Mouse (Mus musculus): ENCODE measurements at regions not wholly inside any gene's neighbourhood (a gene's known extent, or its start where the extent isn't known, plus 50 kb on each side); places are given as distances from the start of the nearest gene placed in this dataset.

DNA sequence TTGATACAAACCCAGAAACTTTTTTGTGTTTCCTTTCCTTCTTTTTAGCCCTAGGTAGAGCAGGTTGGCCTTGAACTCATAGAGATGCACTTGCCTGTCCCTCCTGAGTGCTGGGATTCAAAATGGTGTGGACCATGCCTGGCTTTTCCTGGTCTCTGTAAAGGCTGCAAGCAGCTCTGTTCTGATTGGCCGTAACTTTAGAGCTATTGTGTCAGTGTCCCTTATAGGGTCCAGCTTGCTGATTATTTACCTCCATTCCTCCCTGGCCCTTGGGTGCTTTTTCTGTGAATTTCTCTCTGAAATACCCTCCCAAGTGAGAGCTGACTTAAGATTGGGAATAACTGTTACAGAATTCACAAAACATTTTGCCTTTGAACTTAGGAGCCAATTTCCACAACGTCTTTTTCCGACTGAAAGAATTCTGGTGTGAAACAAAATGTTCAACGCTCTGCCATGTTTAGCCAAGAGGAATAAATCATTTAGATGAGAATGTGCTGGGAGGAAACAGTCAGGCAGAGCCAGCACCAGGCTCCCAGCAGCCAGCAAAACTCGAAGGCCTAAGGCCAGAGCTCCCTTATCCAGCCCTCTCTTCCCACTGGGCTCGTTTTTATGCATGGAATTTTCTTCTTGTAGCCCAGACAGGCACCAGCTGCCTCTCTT is 180.0 kb upstream of the Pkdcc start:
- H3K27me3 ChIP-seq (ENCODE audit: insufficient read depth, low read length) = no peaks in the 10 kb centered on the region
- no peak overlapping the region for H3K4me2 ChIP-seq (ENCODE audit: low read depth)
- H3K36me3 ChIP-seq (ENCODE audit: insufficient read depth) = no peaks in the 10 kb centered on the region
- no peaks in the 10 kb centered on the region for H3K4me1 ChIP-seq (ENCODE audit: insufficient read depth)
- H3K27ac ChIP-seq (ENCODE audit: low read depth, low read length) = 0 out of 2 replicates have a peak overlapping the region, but pooled peaks have one; percentile 23
- ATAC-seq (peak; percentile 75), DNase-seq (peak; percentile 46)
- WGBS = 42% methylated on average over 6 of the region's 6 CpGs
- TF ChIP-seq CTCF (IDR thresholded peaks at IDR 0.05; ENCODE audit: low read depth) = no peak
- no peak overlapping the region for H3K4me3 ChIP-seq (ENCODE audit: low read depth, low read length)
- no peak overlapping the region for H3K9ac ChIP-seq
- H3K9me3 ChIP-seq (ENCODE audit: low read length) = no peaks in the 10 kb centered on the region

DNA sequence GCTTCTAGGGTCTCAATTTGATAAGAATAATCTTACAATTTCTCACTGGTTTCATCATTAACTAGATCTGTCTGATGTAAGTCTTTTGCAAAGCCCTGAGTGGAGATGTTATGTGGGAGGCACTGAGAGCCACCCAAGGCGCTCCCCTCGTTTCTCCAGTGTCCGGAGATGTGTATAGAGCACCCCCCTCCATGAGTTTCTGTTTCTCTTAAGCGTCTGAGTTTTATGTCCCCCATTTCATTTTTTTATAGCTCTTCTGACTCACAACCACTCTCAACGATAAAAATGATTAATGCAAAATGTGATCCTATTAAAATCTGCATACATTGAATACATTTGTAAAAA is 179.5 kb upstream of the Pkdcc start:
- H3K4me1 ChIP-seq (ENCODE audit: insufficient read depth) = no peaks in the 10 kb centered on the region
- no peaks in the 10 kb centered on the region for H3K9me3 ChIP-seq (ENCODE audit: low read length)
- H3K36me3 ChIP-seq (ENCODE audit: insufficient read depth) = no peaks in the 10 kb centered on the region
- H3K4me2 ChIP-seq (ENCODE audit: low read depth) = no peak overlapping the region
- no peaks in the 10 kb centered on the region for H3K27me3 ChIP-seq (ENCODE audit: insufficient read depth, low read length)
- H3K4me3 ChIP-seq (ENCODE audit: low read depth, low read length) = no peak overlapping the region
- WGBS = 68% methylated on average over 5 of the region's 5 CpGs
- no peak overlapping the region for H3K9ac ChIP-seq
- 0 out of 2 replicates have a peak overlapping the region, but pooled peaks have one; percentile 23 for H3K27ac ChIP-seq (ENCODE audit: low read depth, low read length)
- no peak for ATAC-seq
- TF ChIP-seq CTCF (IDR thresholded peaks at IDR 0.05; ENCODE audit: low read depth) = no peak
- no peak for DNase-seq

- 98% methylated on average over 3 of the region's 3 CpGs for WGBS
- no peak overlapping the region for H3K4me3 ChIP-seq (ENCODE audit: low read depth, low read length)
- H3K27ac ChIP-seq (ENCODE audit: low read depth, low read length) = no peak overlapping the region
- DNase-seq = no peak
- no peaks in the 10 kb centered on the region for H3K4me1 ChIP-seq (ENCODE audit: insufficient read depth)
- no peaks in the 10 kb centered on the region for H3K9me3 ChIP-seq (ENCODE audit: low read length)
- TF ChIP-seq CTCF (IDR thresholded peaks at IDR 0.05; ENCODE audit: low read depth) = no peak
- H3K4me2 ChIP-seq (ENCODE audit: low read depth) = no peak overlapping the region
- no peak overlapping the region for H3K9ac ChIP-seq
- no peak for ATAC-seq
- no peaks in the 10 kb centered on the region for H3K36me3 ChIP-seq (ENCODE audit: insufficient read depth)
- no peaks in the 10 kb centered on the region for H3K27me3 ChIP-seq (ENCODE audit: insufficient read depth, low read length)
These were observed 175.5 kb upstream of the Pkdcc start for GRCm38 (mm10) chr17:83039563-83039962.

DNA sequence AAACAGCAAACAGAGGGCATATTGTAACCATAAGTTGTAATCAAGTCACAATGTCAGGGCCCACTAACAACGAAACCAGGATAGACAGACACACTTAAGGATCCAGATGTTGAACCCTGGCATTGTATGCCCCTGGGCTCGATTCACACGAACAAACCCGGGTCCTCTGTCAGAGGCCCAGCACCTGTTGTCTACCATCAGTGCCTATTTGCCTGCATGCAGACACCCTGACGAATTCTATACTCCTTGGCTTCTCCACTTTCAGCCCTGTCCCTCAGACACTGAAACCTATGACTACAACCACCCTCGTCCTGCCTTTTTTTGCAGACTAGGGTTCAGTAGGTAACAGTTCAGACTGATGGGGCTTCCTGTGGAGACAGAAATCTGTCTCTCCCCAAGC is 170.6 kb upstream of the Pkdcc start:
- DNase-seq = no peak
- H3K9me3 ChIP-seq (ENCODE audit: low read length) = no peaks in the 10 kb centered on the region
- ATAC-seq = no peak
- H3K4me1 ChIP-seq (ENCODE audit: insufficient read depth) = no peaks in the 10 kb centered on the region
- no peak overlapping the region for H3K27ac ChIP-seq (ENCODE audit: low read depth, low read length)
- no peak for TF ChIP-seq CTCF (IDR thresholded peaks at IDR 0.05; ENCODE audit: low read depth)
- WGBS = 77% methylated on average over 6 of the region's 6 CpGs
- H3K4me2 ChIP-seq (ENCODE audit: low read depth) = no peak overlapping the region
- H3K4me3 ChIP-seq (ENCODE audit: low read depth, low read length) = no peak overlapping the region
- H3K36me3 ChIP-seq (ENCODE audit: insufficient read depth) = no peaks in the 10 kb centered on the region
- no peaks in the 10 kb centered on the region for H3K27me3 ChIP-seq (ENCODE audit: insufficient read depth, low read length)
- no peak overlapping the region for H3K9ac ChIP-seq

DNA sequence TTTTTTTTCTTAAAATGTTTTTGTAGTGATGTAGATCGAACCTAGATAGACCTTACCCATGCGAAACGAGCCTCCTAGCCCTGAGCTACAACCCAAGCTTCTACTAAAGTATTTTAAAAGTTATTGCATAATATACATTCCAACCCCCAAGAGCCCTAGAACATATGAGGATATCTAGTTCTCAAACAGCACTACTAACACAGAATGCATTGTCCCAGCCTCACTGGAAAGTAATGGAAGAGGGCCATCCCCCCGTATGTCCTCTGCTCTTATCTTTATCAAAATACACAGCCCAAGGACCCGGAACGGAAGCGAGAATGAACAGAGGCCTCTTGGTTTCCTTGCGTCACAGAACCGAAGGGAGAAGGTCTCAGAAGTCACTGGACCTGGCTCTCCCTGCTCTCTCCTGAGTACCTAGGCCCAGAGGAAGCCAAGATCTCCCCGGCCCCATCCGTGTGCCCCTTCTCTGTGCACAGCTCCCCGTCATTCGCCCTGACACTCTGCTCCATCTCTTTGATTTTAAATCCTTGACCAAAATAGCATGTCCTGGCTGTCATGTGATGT is 165.0 kb upstream of the Pkdcc start:
- no peak for ATAC-seq
- TF ChIP-seq CTCF (IDR thresholded peaks at IDR 0.05; ENCODE audit: low read depth) = no peak
- no peak overlapping the region for H3K9ac ChIP-seq
- no peak for DNase-seq
- H3K27me3 ChIP-seq (ENCODE audit: insufficient read depth, low read length) = no peaks in the 10 kb centered on the region
- H3K4me3 ChIP-seq (ENCODE audit: low read depth, low read length) = no peak overlapping the region
- 90% methylated on average over 13 of the region's 13 CpGs for WGBS
- no peak overlapping the region for H3K27ac ChIP-seq (ENCODE audit: low read depth, low read length)
- H3K4me1 ChIP-seq (ENCODE audit: insufficient read depth) = no peaks in the 10 kb centered on the region
- H3K36me3 ChIP-seq (ENCODE audit: insufficient read depth) = no peaks in the 10 kb centered on the region
- H3K4me2 ChIP-seq (ENCODE audit: low read depth) = no peak overlapping the region
- H3K9me3 ChIP-seq (ENCODE audit: low read length) = no peaks in the 10 kb centered on the region

GRCm38 (mm10) chr17:83050591-83051197 is 164.4 kb upstream of the Pkdcc start:
- no peak for DNase-seq
- no peaks in the 10 kb centered on the region for H3K27me3 ChIP-seq (ENCODE audit: insufficient read depth, low read length)
- no peak overlapping the region for H3K27ac ChIP-seq (ENCODE audit: low read depth, low read length)
- no peak overlapping the region for H3K9ac ChIP-seq
- H3K36me3 ChIP-seq (ENCODE audit: insufficient read depth) = no peaks in the 10 kb centered on the region
- H3K9me3 ChIP-seq (ENCODE audit: low read length) = no peaks in the 10 kb centered on the region
- no peak overlapping the region for H3K4me3 ChIP-seq (ENCODE audit: low read depth, low read length)
- no peak for ATAC-seq
- TF ChIP-seq CTCF (IDR thresholded peaks at IDR 0.05; ENCODE audit: low read depth) = no peak
- 25% methylated on average over 11 of the region's 11 CpGs for WGBS
- H3K4me2 ChIP-seq (ENCODE audit: low read depth) = no peak overlapping the region
- H3K4me1 ChIP-seq (ENCODE audit: insufficient read depth) = no peaks in the 10 kb centered on the region

GRCm38 (mm10) chr17:83052613-83053140 is 162.4 kb upstream of the Pkdcc start:
- 45% methylated on average over 6 of the region's 6 CpGs for WGBS
- H3K27me3 ChIP-seq (ENCODE audit: insufficient read depth, low read length) = no peaks in the 10 kb centered on the region

More at GRCm38 (mm10) chr17:83052613-83053140, 162.4 kb upstream of the Pkdcc start:
- H3K4me1 ChIP-seq (ENCODE audit: insufficient read depth) = no peaks in the 10 kb centered on the region
- no peak for DNase-seq
- H3K27ac ChIP-seq (ENCODE audit: low read depth, low read length) = no peak overlapping the region
- no peaks in the 10 kb centered on the region for H3K36me3 ChIP-seq (ENCODE audit: insufficient read depth)
- ATAC-seq = no peak
- H3K9me3 ChIP-seq (ENCODE audit: low read length) = no peaks in the 10 kb centered on the region
- H3K4me3 ChIP-seq (ENCODE audit: low read depth, low read length) = no peak overlapping the region
- no peak overlapping the region for H3K4me2 ChIP-seq (ENCODE audit: low read depth)
- no peak overlapping the region for H3K9ac ChIP-seq
- TF ChIP-seq CTCF (IDR thresholded peaks at IDR 0.05; ENCODE audit: low read depth) = no peak

Measured in forebrain, postnatal 0 days (tissue).